Mouse (Mus musculus) bone marrow, adult 2 months (tissue): Measurements from ENCODE around the gene Pif1. TPM values are rescaled to one million over a fixed set of nuclear protein-coding genes. Genes with fewer than 3 reads are reported as not detected.
A peak's percentile ranks its signal among the peaks of the same experiment; 100 is the strongest.

Experiments used
- H3K27ac ChIP-seq: fragments of 200-500 bp; 2 replicates; pipeline ENCODE4 v1.5.1; 2012; ENCODE audit warnings: low read depth, mild to moderate bottlenecking, control low read depth, inconsistent platforms, low read length; ENCODE audit not compliant: control insufficient read depth, poor library complexity, insufficient read depth
- H3K4me1 ChIP-seq: fragments of 200-500 bp; 2 replicates; pipeline ENCODE4 v1.6.1; 2011; ENCODE audit warnings: low read length; ENCODE audit not compliant: control insufficient read depth, insufficient read depth
- H3K4me3 ChIP-seq: fragments of 200-500 bp; replicated peaks from 2 replicates; pipeline ENCODE3; 2011; ENCODE audit warnings: mild to moderate bottlenecking, low read depth, low read length, control low read depth; ENCODE audit not compliant: control insufficient read depth
- CTCF ChIP-seq: fragments of 200-500 bp; IDR thresholded peaks from 2 replicates; pipeline ENCODE4 v1.5.1; 2011; ENCODE audit warnings: low read length, control low read depth; ENCODE audit not compliant: control insufficient read depth, insufficient read depth
- POLR2A ChIP-seq: fragments of 200-500 bp; IDR thresholded peaks from 2 replicates; pipeline ENCODE4 v1.6.1; 2011; ENCODE audit warnings: low read depth, mild to moderate bottlenecking, control low read depth, low read length, borderline replicate concordance; ENCODE audit not compliant: control insufficient read depth
- WGBS: fragments of 180-500 bp; shearing (Covaris S2); methylation state at CpG from one replicate; pipeline ENCODE4 v1.1.7; 2018; 5-methylcytosine and 5-hydroxymethylcytosine counted together
- polyA plus RNA-seq: library from polyadenylated mRNA; stranded (reverse); fragments of >200 nt; gene quantifications from 2 replicates; pipeline ENCODE4 v1.2.4, GENCODE M21; 2011; ENCODE audit warnings: low replicate concordance; ENCODE audit not compliant: missing spikeins, insufficient read depth, insufficient read length

The Pif1 gene
- polyA plus RNA-seq, 1 experiment: 29.8 TPM

DNA sequence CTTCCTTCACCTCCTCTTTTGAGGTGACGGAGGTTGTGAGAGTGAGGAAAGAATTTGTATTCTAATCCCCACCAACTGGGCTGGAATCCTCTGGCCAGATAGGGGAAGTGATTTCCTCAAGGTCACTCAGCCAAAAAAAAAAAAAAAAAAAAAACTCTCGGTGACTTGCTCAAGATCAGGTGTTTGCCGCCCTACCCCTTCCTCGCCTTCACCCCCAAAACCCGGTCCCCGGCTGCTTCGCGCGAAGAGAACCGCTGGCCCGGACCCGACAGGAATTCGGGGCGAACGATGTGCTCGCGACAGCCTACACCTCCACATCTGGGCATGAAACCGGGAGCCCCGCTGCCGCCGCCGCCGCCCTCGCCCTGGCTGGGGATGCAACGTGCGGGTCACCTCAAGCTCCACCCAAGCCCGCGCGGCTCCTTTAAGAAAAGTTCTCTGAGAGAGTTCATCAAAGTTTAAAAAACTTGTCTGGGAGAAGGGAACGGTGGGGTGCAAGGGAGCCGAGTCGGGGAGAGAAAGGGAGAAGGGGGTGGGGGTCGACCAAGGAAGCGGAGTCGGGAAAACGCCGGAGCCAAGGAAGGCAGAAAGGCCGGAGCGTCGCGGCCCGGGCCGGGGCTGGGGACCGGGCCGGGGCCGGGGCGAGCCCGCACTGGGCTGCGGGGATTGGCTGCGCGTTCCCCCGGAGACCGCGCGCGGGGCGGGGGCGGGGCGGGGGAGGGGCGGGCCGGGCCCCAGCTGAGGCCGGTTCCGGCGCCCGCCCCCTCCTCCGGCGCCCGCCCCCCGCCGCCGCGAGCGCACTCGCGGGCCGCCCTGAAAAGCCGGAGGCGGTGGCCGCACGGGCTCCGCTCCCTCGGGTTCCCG lies 43.0 kb downstream of the Pif1 start:
- WGBS: 1% methylated on average over 64 of the region's 83 CpGs
- no peaks in the 10 kb centered on the region for H3K4me1 ChIP-seq
- peak overlapping the region; percentile 53 for H3K4me3 ChIP-seq
- TF ChIP-seq CTCF (no peak), POLR2A (no peak)
- H3K27ac ChIP-seq: no peak overlapping the region; the same call in 1 of the 2 replicates

DNA sequence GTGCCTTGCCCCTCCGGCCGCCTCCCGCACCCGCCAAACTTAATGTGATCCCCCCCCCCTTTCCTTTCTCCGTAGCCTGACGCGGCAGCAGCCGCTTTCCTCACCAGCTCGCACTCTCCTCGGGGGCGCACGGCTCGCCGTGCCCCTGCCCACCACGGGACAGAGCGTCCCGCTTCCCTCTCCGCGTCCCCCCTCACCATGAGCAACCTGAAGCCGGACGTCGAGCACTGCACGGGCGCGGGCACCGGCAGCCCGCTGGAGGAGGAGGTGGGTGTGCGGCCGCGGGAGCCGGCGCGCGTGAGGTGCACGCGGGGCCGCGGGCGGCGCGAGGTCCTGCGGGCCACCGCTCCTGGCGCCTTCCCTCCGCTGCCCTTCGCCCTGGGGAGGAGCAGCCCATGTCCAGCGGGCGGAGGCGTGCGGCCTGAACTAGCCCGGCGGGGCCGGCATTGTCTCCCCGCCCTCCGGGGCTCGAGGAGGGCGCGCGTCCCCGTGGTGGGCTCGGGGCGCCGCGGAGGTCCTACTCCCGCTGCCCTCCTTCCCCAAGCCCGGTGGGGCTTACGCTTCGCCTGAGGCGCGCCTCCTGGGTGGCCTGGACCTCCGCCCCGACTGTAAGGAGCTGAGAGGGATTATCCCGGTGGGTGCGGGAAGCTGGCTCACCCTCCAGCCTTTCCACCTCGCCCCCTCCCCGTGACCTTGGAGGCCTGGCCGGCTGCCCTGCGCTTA lies 43.8 kb downstream of the Pif1 start:
- Histone ChIP-seq H3K4me1 (no peaks in the 10 kb centered on the region), H3K4me3 (peak overlapping the region; percentile 50), H3K27ac (peak overlapping the region; percentile 27; the same call in 1 of the 2 replicates)
- WGBS: 3% methylated on average over 75 of the region's 78 CpGs
- TF ChIP-seq CTCF: no peak
- TF ChIP-seq POLR2A: no peak

DNA sequence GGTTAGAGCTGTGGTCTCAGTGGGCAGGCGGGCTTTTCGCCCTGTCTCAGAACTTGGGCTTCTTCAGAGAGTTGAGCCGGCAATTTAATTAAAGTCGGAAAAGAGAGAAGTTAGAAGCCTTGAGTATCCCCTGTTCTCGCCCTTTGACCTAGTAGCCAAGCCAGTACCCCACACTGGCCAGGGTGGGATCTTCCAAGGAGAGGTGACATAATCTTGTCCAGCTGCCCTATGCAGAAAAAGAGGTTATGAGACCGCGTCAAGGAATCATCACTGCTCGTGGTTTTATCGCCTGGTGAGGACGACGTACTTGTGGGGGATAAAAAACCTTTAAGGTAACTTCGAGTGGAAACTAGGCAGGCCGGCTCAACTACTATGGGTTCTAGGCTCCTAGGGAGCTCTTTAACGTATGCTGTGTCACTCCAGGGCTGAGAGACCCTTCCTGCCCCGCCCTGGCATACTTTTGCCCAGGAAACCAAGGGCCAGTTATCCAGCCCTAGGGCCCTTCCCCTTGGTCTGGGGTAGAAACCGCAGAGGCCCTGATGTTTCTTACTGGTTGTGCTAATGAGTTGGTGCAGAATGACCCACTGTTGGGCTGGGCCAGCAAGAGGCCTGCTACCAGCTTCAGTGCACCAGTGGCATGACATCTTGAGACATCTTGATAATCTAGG lies 44.5 kb downstream of the Pif1 start:
- no peak for TF ChIP-seq CTCF
- no peak for TF ChIP-seq POLR2A
- 18% methylated on average over 16 of the region's 16 CpGs for WGBS
- H3K27ac ChIP-seq: 0 out of 2 replicates have a peak overlapping the region, but pooled peaks have one; percentile 27
- H3K4me3 ChIP-seq: peak overlapping the region; percentile 9
- H3K4me1 ChIP-seq: no peaks in the 10 kb centered on the region

DNA sequence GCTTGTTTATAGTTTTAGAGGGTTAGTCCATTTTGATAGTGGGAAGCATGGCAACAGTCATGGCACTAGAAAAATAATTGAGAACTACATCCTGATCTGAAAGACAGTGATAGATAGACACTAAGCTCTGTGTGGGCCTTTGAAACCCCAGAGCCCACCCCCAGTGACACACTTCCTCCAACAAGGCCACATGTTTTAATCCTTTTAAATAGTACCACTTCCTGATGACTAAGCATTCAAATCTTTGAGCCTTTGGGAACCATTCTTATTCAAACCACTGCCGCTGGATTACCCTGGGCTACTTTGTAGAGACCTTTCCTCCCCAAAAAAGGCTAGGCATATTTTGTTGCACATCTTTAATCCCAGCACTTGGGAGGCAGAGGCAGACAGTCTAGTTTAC lies 48.8 kb downstream of the Pif1 start:
- TF ChIP-seq POLR2A: no peak
- TF ChIP-seq CTCF: no peak
- Histone ChIP-seq H3K4me1 (no peaks in the 10 kb centered on the region), H3K4me3 (no peak overlapping the region), H3K27ac (no peak overlapping the region)
- 54% methylated on average over 1 of the region's 1 CpGs for WGBS

DNA sequence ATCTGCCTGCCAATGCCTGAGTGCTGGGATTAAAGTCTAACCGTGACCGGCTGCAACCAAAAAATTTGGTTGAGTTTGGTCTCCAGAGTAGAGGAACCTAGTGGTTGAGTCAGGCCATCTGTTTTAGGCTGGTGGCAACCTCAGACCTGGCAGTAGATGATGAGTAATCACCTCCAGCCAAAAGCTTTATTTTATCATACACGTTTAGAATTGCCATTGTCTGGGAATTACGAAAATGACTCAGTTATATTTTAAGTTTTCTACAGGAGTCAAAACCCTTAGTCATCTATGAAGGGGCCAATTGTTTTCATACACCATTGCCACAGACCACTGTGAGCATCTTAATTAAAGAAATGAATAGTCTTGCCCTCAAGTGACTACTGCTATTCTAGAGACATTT lies 50.0 kb downstream of the Pif1 start:
- Histone ChIP-seq H3K4me3 (no peak overlapping the region), H3K27ac (no peak overlapping the region), H3K4me1 (no peaks in the 10 kb centered on the region)
- TF ChIP-seq POLR2A (no peak), CTCF (no peak)
- WGBS: 65% methylated on average over 4 of the region's 4 CpGs

DNA sequence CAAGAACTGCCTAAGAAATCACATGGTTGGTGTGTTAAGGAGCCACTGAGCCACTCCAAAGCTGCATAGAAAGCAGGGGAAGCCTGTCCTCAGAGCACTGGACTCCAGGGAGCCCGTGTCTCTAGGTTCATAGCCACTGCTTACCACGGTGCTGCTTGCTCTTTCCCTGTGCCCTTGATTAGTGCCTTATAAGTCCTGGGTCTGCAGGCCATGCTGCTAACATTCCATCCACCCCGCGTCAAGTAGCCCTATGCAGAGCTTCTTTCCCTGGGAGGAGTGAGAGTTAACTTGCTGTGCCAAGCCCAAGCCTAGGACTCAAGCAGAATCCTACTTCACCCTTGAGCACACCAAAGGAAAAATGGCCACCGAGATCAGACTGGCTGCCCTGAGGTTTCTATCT lies 52.1 kb downstream of the Pif1 start:
- H3K4me3 ChIP-seq: no peak overlapping the region
- H3K4me1 ChIP-seq: no peaks in the 10 kb centered on the region
- TF ChIP-seq CTCF (no peak), POLR2A (no peak)
- 83% methylated on average over 5 of the region's 5 CpGs for WGBS
- no peak overlapping the region for H3K27ac ChIP-seq

DNA sequence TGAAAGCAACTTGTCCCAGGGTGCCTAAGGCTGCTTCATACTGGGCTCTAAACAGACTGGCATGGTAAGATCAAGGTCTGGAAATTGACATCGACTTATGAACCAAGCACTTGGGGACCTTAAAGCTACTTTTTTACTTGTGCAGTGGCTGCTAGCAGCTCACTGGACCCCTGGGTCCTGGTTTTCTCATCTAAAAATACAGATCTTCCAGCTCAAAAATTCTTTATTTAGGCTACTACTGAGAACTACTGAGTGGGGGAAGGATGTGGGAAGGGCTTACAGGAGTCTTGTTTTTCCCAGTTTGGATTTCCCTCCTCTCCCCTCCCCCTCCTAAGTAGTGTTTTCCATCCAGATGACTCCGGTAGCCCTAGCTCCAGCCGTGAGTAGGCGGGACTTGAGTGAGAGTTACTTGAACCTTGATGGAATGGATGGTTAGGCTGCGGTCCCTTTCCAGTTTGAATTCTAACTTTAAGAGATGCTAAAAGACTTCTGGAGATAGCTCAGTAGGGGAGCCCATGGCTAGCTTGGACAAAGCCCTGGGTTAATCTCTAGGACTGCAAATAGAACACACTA lies 54.0 kb downstream of the Pif1 start:
- TF ChIP-seq POLR2A: no peak
- no peak for TF ChIP-seq CTCF
- WGBS: 74% methylated on average over 5 of the region's 5 CpGs
- Histone ChIP-seq H3K4me1 (no peaks in the 10 kb centered on the region), H3K27ac (no peak overlapping the region), H3K4me3 (no peak overlapping the region)
